Mouse (Mus musculus): ENCODE measurements around the gene Dcun1d1. TPM values are rescaled to one million over a fixed set of nuclear protein-coding genes. Genes with fewer than 3 reads are reported as not detected.

The Dcun1d1 gene
- polyA plus RNA-seq, 1 experiment from 2014 or later: 103 TPM

DNA sequence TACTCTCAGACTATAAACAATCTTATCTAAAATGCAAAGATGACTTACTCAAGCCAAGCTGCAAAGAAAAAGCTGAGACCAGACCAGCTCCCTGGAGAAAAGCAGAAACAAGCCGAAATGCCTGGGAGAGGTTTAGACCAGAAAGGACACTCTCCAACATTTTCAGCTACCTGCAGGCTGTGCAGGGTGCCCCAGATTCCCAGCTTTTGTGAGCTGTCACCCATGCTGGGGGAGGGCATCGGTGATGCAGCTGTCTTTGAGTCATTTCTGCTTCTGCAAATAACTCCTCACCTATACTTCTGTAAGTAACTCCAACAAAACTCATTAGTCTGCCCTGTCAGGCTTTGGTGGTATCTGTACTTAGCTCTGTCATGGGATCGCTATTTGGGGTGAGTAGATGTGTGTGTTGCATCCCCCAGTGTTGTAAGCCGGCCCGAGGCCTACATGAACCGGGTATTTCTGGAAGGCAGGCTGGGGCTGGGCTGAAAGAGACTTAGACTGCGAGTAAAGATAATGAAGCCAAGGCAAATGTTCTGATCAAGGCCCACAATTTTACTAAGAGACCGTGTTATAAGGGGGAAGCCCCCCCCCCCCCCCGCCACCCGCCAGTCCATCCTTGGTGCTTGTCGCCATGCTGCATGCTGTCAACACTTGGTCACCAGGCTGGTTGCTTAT lies 17.8 kb upstream of the Dcun1d1 start:
- Histone ChIP-seq H3K4me3 (no peak overlapping the region), H3K27me3 (no peaks in the 10 kb centered on the region), H3K27ac (no peak overlapping the region), H3K9me3 (no peaks in the 10 kb centered on the region), H3K36me3 (no peaks in the 10 kb centered on the region), H3K4me2 (replicated peaks) (no peak overlapping the region), H3K4me1 (no peaks in the 10 kb centered on the region), H3K9ac (no peak overlapping the region)
- no peak for ATAC-seq (ENCODE audit: insufficient number of reproducible peaks, insufficient read depth, low FRiP score, low TSS enrichment)
- 91% methylated on average over 11 of the region's 11 CpGs for WGBS

DNA sequence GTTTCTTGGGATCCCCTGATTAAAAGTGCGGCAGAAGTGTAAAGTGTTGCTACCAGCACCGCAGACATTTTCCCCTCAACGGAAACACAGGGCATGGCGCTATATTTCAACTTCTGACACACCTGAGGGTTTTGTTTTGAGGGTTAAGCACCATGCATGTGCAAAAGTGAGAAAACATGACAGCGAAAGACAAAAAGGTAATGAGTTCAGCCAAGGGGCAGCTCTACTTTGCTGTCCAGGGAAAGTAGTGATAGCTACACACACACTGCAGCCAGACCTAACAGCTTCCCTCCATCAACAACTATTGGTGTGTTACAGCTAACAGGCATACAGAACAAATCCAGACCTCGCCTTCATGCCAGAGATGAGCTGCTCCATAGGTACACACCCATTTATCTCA lies 16.6 kb upstream of the Dcun1d1 start:
- H3K36me3 ChIP-seq: no peaks in the 10 kb centered on the region
- no peak overlapping the region for H3K9ac ChIP-seq
- no peak overlapping the region for H3K4me3 ChIP-seq
- H3K27me3 ChIP-seq: no peaks in the 10 kb centered on the region
- H3K4me2 ChIP-seq (replicated peaks): no peak overlapping the region
- H3K4me1 ChIP-seq: no peaks in the 10 kb centered on the region
- no peaks in the 10 kb centered on the region for H3K9me3 ChIP-seq
- WGBS: 92% methylated on average over 6 of the region's 6 CpGs
- H3K27ac ChIP-seq: no peak overlapping the region
- no peak for ATAC-seq (ENCODE audit: insufficient number of reproducible peaks, insufficient read depth, low FRiP score, low TSS enrichment)

GRCm38 (mm10) chr3:35953184-35953583 lies 15.9 kb upstream of the Dcun1d1 start:
- no peak overlapping the region for H3K27ac ChIP-seq
- H3K4me1 ChIP-seq: no peaks in the 10 kb centered on the region
- 75% methylated on average over 1 of the region's 1 CpGs for WGBS
- H3K27me3 ChIP-seq: no peaks in the 10 kb centered on the region
- no peaks in the 10 kb centered on the region for H3K9me3 ChIP-seq
- H3K4me2 ChIP-seq (replicated peaks): no peak overlapping the region
- ATAC-seq (ENCODE audit: insufficient number of reproducible peaks, insufficient read depth, low FRiP score, low TSS enrichment): no peak
- H3K9ac ChIP-seq: no peak overlapping the region
- H3K4me3 ChIP-seq: no peak overlapping the region
- no peaks in the 10 kb centered on the region for H3K36me3 ChIP-seq

- 89% methylated on average over 7 of the region's 7 CpGs for WGBS
- Histone ChIP-seq H3K36me3 (no peaks in the 10 kb centered on the region), H3K4me3 (no peak overlapping the region), H3K27me3 (no peaks in the 10 kb centered on the region), H3K4me1 (no peaks in the 10 kb centered on the region), H3K9ac (no peak overlapping the region), H3K4me2 (replicated peaks) (no peak overlapping the region), H3K27ac (no peak overlapping the region), H3K9me3 (no peaks in the 10 kb centered on the region)
- ATAC-seq (ENCODE audit: insufficient number of reproducible peaks, insufficient read depth, low FRiP score, low TSS enrichment): no peak
Measured at GRCm38 (mm10) chr3:35948197-35948596, 11.0 kb upstream of the Dcun1d1 start.

DNA sequence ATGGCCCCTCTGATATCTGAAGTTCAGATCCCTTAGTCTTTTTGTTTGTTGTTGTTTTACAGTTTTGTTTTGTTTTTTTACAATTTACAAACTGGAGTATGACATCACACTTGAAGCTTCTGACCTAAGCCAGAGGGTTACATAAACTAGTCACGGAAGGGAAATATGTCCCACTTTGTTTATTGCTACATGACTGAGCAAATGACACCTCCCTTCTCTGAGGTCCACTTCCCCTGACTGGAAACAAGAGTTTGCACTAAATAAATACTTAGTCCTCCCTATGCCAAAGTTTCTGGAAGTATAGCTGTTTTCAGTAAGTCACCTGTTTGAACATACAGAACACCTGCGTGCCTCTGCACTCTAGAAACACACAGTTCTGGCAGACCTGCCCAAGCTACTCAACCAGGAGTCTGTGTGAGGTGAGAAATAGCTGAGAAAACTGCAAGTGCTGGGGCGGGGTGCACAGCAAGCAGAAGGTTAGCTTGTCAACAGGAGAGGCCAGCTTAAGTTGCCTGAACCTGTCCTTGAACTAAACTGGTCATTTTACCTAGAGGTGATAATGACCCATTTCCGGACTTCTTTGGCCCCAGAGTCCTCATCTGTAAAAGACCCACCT lies 3.4 kb upstream of the Dcun1d1 start:
- ATAC-seq (ENCODE audit: insufficient number of reproducible peaks, insufficient read depth, low FRiP score, low TSS enrichment): no peak
- Histone ChIP-seq H3K4me3 (no peak overlapping the region), H3K27me3 (no peaks in the 10 kb centered on the region), H3K9me3 (no peaks in the 10 kb centered on the region), H3K4me1 (no peaks in the 10 kb centered on the region), H3K36me3 (0 out of 2 replicates have a peak, but pooled peaks cover 3% of the 10 kb centered on the region), H3K4me2 (replicated peaks) (no peak overlapping the region), H3K9ac (no peak overlapping the region), H3K27ac (no peak overlapping the region)
- 93% methylated on average over 4 of the region's 4 CpGs for WGBS

GRCm38 (mm10) chr3:35940047-35940446 lies 2.8 kb upstream of the Dcun1d1 start:
- Histone ChIP-seq H3K4me1 (no peaks in the 10 kb centered on the region), H3K27ac (no peak overlapping the region), H3K4me2 (replicated peaks) (no peak overlapping the region), H3K27me3 (no peaks in the 10 kb centered on the region), H3K9ac (no peak overlapping the region), H3K4me3 (no peak overlapping the region), H3K9me3 (no peaks in the 10 kb centered on the region), H3K36me3 (0 out of 2 replicates have a peak, but pooled peaks cover 3% of the 10 kb centered on the region)
- ATAC-seq (ENCODE audit: insufficient number of reproducible peaks, insufficient read depth, low FRiP score, low TSS enrichment): no peak
- WGBS: 46% methylated on average over 2 of the region's 2 CpGs

DNA sequence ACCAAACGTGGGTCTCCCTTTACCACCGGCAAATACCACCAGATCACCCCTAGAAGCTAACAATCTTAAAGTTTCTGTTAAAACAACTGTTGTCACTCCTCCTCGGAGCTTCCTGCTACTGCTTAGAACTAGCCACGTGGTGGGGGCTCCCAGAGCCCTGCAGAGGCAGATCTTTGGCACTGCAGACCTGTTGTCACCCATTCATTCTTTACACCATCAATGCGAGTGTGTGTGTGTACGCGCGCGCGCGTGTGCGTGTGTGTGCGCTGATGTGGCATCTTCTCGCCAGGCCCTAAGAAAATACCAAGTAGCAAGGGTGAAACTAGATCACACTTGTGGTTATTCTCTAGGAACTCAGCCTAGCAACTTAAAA lies 3.9 kb downstream of the Dcun1d1 start:
- H3K27ac ChIP-seq: peak overlapping the region; percentile 94

DNA sequence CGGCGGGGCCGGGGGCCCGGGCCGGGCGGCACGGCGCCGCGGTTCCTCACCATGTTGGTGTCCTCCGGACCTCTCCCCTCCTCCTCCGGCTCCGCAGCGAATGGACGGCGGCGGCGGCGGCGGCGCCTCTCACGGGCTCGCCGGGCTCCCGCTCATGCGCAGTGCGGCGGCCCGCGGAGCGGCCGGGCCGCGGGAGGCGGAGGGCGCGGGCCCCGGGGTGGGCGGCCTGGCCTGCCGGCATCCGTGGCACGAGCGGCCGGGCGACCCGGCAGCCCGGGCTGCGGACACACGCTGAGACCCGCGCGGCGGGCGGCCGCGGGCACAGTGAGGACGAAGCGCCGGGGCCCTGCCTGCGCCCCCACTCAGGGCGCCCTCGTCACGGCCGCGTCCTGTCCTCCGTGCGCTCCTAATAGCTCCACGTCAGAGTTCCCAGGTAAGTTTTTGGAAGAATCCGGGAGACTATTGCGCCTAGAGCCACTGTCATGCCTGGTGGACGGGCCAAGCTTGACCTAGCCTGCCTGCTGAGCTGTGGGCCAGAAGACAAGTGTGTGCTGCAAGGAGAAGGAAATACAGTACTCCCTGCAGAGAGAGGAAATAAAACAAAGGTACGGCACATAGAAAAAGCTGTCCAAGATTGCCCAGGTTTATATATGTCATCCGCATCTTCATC lies 4.4 kb downstream of the Dcun1d1 start:
- Histone ChIP-seq H3K9me3 (no peaks in the 10 kb centered on the region), H3K36me3 (no peaks in the 10 kb centered on the region), H3K27ac (peak overlapping the region; percentile 94), H3K4me3 (peak overlapping the region; percentile 89), H3K4me1 (peaks cover 18% of the 10 kb centered on the region), H3K4me2 (replicated peaks) (peak overlapping the region; percentile 75), H3K27me3 (no peaks in the 10 kb centered on the region), H3K9ac (peak overlapping the region; percentile 95)
- WGBS: under 1% methylated on average over 50 of the region's 73 CpGs
- peak; percentile 90 for ATAC-seq (ENCODE audit: insufficient number of reproducible peaks, insufficient read depth, low FRiP score, low TSS enrichment)

More for the DNA sequence above, 3.9 kb downstream of the Dcun1d1 start:
- Histone ChIP-seq H3K9ac (peak overlapping the region; percentile 95), H3K9me3 (no peaks in the 10 kb centered on the region), H3K4me1 (peaks cover 18% of the 10 kb centered on the region), H3K36me3 (0 out of 2 replicates have a peak, but pooled peaks cover 3% of the 10 kb centered on the region), H3K4me3 (peak overlapping the region; percentile 89), H3K27me3 (no peaks in the 10 kb centered on the region), H3K4me2 (replicated peaks) (peak overlapping the region; percentile 75)
- peak; percentile 47; the same call in 1 of the 2 replicates for ATAC-seq (ENCODE audit: insufficient number of reproducible peaks, insufficient read depth, low FRiP score, low TSS enrichment)
- under 1% methylated on average over 14 of the region's 14 CpGs for WGBS

GRCm38 (mm10) chr3:35931896-35932727 lies 5.1 kb downstream of the Dcun1d1 start:
- WGBS: under 1% methylated on average over 65 of the region's 65 CpGs
- ATAC-seq (ENCODE audit: insufficient number of reproducible peaks, insufficient read depth, low FRiP score, low TSS enrichment): peak; percentile 77
- Histone ChIP-seq H3K36me3 (no peaks in the 10 kb centered on the region), H3K9ac (peak overlapping the region; percentile 95), H3K4me3 (peak overlapping the region; percentile 89), H3K27me3 (no peaks in the 10 kb centered on the region), H3K4me2 (replicated peaks) (peak overlapping the region; percentile 75), H3K27ac (peak overlapping the region; percentile 94), H3K9me3 (no peaks in the 10 kb centered on the region), H3K4me1 (peaks cover 18% of the 10 kb centered on the region)

GRCm38 (mm10) chr3:35931359-35931758 lies 5.9 kb downstream of the Dcun1d1 start:
- peak overlapping the region; percentile 75 for H3K4me2 ChIP-seq (replicated peaks)
- 40% methylated on average over 7 of the region's 7 CpGs for WGBS
- H3K9me3 ChIP-seq: no peaks in the 10 kb centered on the region
- no peaks in the 10 kb centered on the region for H3K27me3 ChIP-seq
- ATAC-seq (ENCODE audit: insufficient number of reproducible peaks, insufficient read depth, low FRiP score, low TSS enrichment): no peak
- H3K36me3 ChIP-seq: no peaks in the 10 kb centered on the region
- H3K9ac ChIP-seq: peak overlapping the region; percentile 95
- H3K4me3 ChIP-seq: peak overlapping the region; percentile 89
- peaks cover 18% of the 10 kb centered on the region for H3K4me1 ChIP-seq
- H3K27ac ChIP-seq: no peak overlapping the region

DNA sequence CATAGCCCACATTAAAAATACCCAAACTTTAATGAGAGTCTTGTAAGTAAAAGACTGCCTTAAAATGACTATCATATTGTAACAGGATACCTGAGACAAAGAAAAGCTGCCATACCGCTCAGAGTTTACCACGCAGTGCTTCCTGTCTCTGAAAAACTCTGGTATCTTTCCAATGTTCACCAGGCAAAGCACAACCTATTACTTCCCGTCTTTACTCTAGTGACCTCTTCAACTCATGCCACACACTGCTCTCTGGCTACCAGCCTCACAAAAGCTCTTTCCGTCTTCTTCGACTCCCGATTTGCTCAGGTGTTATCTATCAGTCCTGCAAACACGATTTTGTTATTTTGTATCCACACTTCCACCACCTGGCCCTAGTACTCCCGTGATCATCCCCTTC lies 7.4 kb downstream of the Dcun1d1 start:
- no peak for ATAC-seq (ENCODE audit: insufficient number of reproducible peaks, insufficient read depth, low FRiP score, low TSS enrichment)
- H3K4me1 ChIP-seq: peaks cover 18% of the 10 kb centered on the region
- no peaks in the 10 kb centered on the region for H3K36me3 ChIP-seq
- H3K4me3 ChIP-seq: no peak overlapping the region
- no peak overlapping the region for H3K9ac ChIP-seq
- H3K27me3 ChIP-seq: no peaks in the 10 kb centered on the region
- H3K4me2 ChIP-seq (replicated peaks): no peak overlapping the region
- no peaks in the 10 kb centered on the region for H3K9me3 ChIP-seq
- H3K27ac ChIP-seq: no peak overlapping the region
- WGBS: 47% methylated on average over 8 of the region's 8 CpGs

Data from embryonic facial prominence, embryonic 12.5 days (tissue).